Mouse (Mus musculus) testis, adult 2 months (tissue): ENCODE data around the gene Rarb. TPM values are rescaled to one million over a fixed set of nuclear protein-coding genes. Genes with fewer than 3 reads are reported as not detected.

Experiments used
- H3K27ac ChIP-seq: fragments of 200-500 bp; 2 replicates; pipeline ENCODE4 v1.5.1; 2012; ENCODE audit warnings: low read depth, low read length; ENCODE audit not compliant: control insufficient read depth, insufficient read depth
- H3K27me3 ChIP-seq: fragments of 200-500 bp; 2 replicates; pipeline ENCODE4 v1.6.1; 2012; ENCODE audit warnings: mild to moderate bottlenecking, low read length, moderate library complexity; ENCODE audit not compliant: control insufficient read depth, insufficient read depth
- H3K36me3 ChIP-seq: fragments of 200-500 bp; 2 replicates; pipeline ENCODE4 v1.6.1; 2012; ENCODE audit warnings: mild to moderate bottlenecking, low read length; ENCODE audit not compliant: control insufficient read depth, insufficient read depth
- H3K4me1 ChIP-seq: fragments of 200-500 bp; 2 replicates; pipeline ENCODE4 v1.6.1; 2012; ENCODE audit warnings: low read length; ENCODE audit not compliant: control insufficient read depth, insufficient read depth
- H3K4me3 ChIP-seq: fragments of 200-500 bp; 2 replicates; pipeline ENCODE4 v1.5.1; 2012; ENCODE audit warnings: low read depth, mild to moderate bottlenecking, low read length, moderate library complexity, mixed read lengths; ENCODE audit not compliant: control insufficient read depth
- CTCF ChIP-seq: fragments of 200-500 bp; IDR thresholded peaks from 2 replicates; pipeline ENCODE4 v1.5.1; 2012; ENCODE audit warnings: low read depth, mild to moderate bottlenecking, inconsistent platforms, low read length, moderate library complexity; ENCODE audit not compliant: control insufficient read depth, insufficient read depth, insufficient replicate concordance
- POLR2A ChIP-seq: fragments of 200-500 bp; IDR thresholded peaks from 2 replicates; pipeline ENCODE4 v1.6.1; 2012; ENCODE audit warnings: low read depth, mild to moderate bottlenecking, inconsistent platforms, low read length, moderate library complexity; ENCODE audit not compliant: control insufficient read depth
- polyA plus RNA-seq: library from polyadenylated mRNA; depleted of rRNA; stranded (reverse); fragments of >200 nt; gene quantifications from 2 replicates; pipeline ENCODE4 v1.2.3, GENCODE M21; 2012; rRNA removed

Rarb gene
- 5.6 and 7.7 TPM in 2 replicates for polyA plus RNA-seq

DNA sequence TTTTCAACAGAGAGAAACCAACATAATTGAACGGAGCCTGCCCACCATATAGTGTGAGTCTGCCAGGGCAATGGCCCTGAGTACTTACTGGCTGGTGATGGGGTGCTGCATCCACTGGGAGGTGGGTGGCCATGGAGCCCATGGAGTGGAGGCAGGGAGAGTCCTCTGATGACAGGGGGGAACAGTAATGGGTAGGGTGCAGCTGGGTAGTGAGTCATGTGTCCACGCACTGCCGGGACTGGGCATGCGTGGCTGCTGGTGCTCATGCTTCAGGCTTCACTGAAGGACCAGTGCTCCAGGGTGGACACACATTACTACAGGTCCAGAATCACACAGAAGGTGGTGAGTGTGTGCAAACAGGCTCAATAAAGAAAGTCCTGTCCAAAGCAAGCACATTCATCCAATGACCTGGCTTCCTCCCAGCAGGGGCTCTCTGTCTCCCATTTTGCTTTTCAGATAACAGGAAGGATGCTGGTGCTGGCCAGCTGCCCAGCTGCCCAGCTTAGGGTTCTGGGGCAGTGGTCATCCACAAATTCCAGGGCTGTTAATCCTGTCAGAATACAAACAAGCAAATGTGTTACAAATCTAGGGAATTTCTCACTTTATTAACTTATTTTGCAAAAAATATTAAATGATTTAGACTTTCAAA, at the start of gene Rarb:
Gene Rarb (minus strand): TSS at position 555 of the 649 bp plus-strand sequence.
- Histone ChIP-seq H3K27ac (no peak within 1 kb of the TSS), H3K27me3 (no peaks in the 10 kb centered on the region), H3K36me3 (no peaks in the 10 kb centered on the region), H3K4me1 (no peaks in the 10 kb centered on the region), H3K4me3 (no peak within 1 kb of the TSS)
- no peak for TF ChIP-seq POLR2A
- no peak for TF ChIP-seq CTCF

DNA sequence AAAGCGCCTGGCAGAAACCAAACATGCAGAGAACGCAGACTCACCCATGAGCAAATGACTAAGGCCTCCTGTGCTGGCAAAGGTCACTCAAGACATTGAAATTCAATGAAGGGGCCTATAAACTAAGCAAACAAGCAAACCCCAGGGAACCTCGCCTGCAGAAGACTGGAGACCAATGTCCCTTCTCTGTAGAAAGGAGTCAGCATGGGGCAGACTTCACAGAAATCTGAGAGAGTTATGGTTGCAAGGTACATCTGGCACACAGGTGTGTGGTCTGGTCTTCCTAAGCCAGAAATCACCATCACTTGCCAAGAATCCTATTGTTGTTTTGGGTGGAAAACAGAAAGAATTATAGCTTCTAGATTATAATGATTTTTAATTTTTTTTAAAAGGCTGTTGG, 23.1 kb upstream of the Rarb start:
- no peaks in the 10 kb centered on the region for H3K36me3 ChIP-seq
- H3K27ac ChIP-seq, result no peak overlapping the region
- TF ChIP-seq CTCF (no peak), POLR2A (no peak)
- no peaks in the 10 kb centered on the region for H3K4me1 ChIP-seq
- H3K4me3 ChIP-seq, result no peak overlapping the region
- no peaks in the 10 kb centered on the region for H3K27me3 ChIP-seq

DNA sequence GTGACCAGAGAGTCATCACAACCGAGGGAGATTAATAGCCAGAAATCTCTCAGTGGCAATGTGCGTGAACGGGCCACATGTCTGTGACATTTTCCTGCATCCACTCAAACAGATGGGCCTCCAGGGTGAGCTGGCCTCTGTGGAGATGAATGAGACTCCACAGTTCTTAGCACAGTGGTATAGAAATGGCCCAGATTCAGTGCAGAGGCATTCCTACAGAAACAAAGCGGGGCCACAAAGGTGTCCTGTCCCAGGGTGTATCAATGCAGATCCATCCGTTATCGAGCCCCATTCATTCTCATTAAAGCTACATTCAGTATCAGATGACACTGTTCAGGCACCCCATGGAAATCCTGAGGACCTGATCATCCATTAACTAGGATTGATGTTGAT, 22.6 kb upstream of the Rarb start:
- no peak for TF ChIP-seq CTCF
- TF ChIP-seq POLR2A, result no peak
- Histone ChIP-seq H3K4me3 (no peak overlapping the region), H3K36me3 (no peaks in the 10 kb centered on the region), H3K4me1 (no peaks in the 10 kb centered on the region), H3K27me3 (no peaks in the 10 kb centered on the region), H3K27ac (no peak overlapping the region)

DNA sequence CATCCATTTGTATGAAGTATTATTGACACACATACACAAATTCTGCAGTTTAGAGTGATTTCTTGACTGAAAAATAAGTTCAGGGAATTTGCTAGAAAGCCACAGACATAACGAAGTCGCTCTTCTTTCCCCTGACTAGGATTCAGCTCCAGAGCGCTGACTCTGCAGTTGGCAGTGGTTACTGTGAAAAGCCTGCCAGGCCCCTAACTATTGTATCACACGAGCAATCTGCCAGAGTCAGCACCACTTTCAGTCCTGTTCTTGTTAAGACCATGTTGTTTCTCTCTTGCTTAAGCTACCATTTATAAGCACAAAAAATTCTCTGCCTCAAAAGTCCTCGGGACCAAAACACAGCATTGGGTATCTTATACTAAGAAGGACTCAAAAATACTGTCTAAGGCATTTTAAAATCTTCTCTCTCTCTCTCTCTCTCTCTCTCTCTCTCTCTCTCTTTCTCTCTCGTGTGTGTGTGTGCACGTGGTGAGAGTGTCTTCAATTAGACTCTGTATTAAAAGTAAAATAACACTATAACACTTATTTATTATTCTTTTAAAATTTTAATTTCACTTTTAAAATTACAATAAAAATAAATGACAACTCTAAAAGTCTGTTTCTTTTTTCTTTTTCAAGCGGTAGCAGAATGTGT, 22.1 kb upstream of the Rarb start:
- TF ChIP-seq CTCF (no peak), POLR2A (no peak)
- Histone ChIP-seq H3K36me3 (no peaks in the 10 kb centered on the region), H3K27ac (no peak overlapping the region), H3K4me3 (no peak overlapping the region), H3K4me1 (no peaks in the 10 kb centered on the region), H3K27me3 (no peaks in the 10 kb centered on the region)

DNA sequence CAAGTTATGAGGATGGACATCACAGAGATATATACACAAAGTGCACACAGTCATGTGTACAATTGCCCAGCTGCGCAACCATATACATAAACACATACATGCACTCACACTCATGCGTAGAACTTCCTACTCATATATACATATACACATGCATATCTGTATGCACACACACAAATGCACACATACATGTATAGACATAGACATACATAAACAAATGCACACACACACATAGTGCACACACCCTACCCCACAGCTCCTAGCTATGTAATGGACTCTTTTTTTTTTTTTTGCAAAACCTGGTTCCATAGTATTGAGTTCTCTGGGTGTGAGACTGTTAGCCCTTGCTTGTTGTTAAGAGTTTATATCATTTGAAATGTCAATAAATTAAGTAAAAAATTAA, 21.2 kb upstream of the Rarb start:
- Histone ChIP-seq H3K36me3 (no peaks in the 10 kb centered on the region), H3K27ac (no peak overlapping the region), H3K4me1 (no peaks in the 10 kb centered on the region), H3K27me3 (no peaks in the 10 kb centered on the region), H3K4me3 (no peak overlapping the region)
- no peak for TF ChIP-seq POLR2A

- no peak overlapping the region for H3K4me3 ChIP-seq
- no peaks in the 10 kb centered on the region for H3K27me3 ChIP-seq
- H3K4me1 ChIP-seq, result no peaks in the 10 kb centered on the region
- no peak for TF ChIP-seq POLR2A
- TF ChIP-seq CTCF, result no peak
- H3K36me3 ChIP-seq, result no peaks in the 10 kb centered on the region
- no peak overlapping the region for H3K27ac ChIP-seq
Observed at GRCm38 (mm10) chr14:16815096-16815741, 3.7 kb downstream of the Rarb start.

- H3K27ac ChIP-seq, result no peak overlapping the region
- TF ChIP-seq POLR2A (no peak), CTCF (no peak)
- peaks cover 3% of the 10 kb centered on the region for H3K4me1 ChIP-seq
Observed at GRCm38 (mm10) chr14:16806155-16806554, 12.8 kb downstream of the Rarb start.

More at GRCm38 (mm10) chr14:16806155-16806554, 12.8 kb downstream of the Rarb start:
- Histone ChIP-seq H3K4me3 (no peak overlapping the region), H3K27me3 (no peaks in the 10 kb centered on the region), H3K36me3 (no peaks in the 10 kb centered on the region)
